Mouse (Mus musculus) gastrocnemius, postnatal 25 days (tissue): ENCODE measurements around the gene Grin3a. TPM values are rescaled to one million over a fixed set of nuclear protein-coding genes. Genes with fewer than 3 reads are reported as not detected.

Source experiments
- DNase-seq: peaks from one replicate; pipeline ENCODE4 v3.0.0; 2022
- long read RNA-seq, 2 experiments: library from polyadenylated mRNA; stranded (forward); transcript quantifications; one replicate each; pipeline ENCODE4 v2.0.0; 2021
- total RNA-seq, 2 experiments: library from RNA; stranded (reverse); gene quantifications; 1 replicate in 1 of 2; 2 replicates in 1 of 2; pipeline ENCODE4 v1.2.3; 2021

The Grin3a gene
- under 1 TPM; 0.13 to 0.18 TPM for total RNA-seq
- long read RNA-seq, experiment 1 = 0 reads
- long read RNA-seq, experiment 2 = 0 reads

DNA sequence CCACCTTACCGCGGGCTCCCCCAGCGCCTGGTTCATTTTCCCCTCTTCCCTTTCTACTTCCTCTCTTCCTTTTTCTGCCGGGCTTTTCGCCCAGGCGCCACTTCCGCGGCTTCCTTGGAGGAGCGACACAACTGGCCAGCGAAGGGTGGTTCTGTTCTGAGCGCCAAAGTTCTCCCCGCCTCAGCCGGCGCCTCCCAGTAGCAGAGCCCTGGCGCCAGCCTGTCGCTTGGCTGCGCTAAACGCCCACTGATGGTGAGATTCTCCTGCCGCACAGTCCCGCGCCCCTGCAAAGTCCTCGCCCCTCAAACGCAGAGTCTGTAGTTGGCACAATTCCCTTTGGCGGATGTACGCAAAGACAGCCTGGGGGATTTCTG lies at the start of gene Grin3a:
Gene Grin3a, minus strand, starts transcription at position 133 of the 374 bp plus-strand sequence.
- DNase-seq = peak; percentile 35

DNA sequence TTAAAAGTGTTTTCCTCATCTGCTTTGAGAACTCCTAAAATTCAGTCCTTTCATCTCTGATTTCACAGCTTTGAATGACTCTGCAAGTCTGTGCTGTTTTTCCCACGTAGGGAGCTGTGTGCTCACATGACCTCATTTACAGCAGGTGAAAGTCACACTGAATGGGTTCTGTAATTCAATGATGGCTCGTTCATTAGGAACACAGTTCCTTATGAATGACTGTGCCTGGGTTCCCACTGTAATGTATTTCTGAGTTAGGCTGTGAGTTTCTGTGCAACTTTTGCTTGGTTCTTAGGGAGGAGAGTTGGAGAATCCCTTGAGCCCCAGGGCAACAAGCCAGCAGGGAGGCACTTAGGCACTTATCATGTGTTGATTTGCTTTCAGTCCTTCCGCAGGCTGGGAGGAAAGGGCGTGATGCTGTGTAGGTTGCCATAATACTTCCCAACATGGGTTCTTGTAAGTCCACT lies 46.3 kb upstream of the Grin3a start:
- DNase-seq = no peak

DNA sequence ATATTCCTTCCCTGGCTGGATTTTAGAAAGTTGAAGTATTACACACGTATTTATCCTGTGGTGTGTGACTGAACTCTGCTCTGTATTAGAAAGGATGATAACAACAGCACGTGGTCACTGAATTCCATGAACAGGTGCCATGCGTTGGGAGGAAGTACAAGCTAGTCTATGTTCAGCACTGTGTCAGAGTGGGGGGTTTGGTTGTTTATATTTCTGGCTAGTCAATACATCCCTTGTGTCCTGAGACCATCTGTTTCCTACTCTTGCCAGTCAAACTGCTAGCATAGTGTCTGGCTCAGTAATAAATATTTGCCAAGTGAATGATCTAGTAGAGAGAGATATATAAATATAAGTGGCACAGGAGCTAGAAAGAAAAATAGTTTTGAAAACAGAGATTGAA lies 31.5 kb upstream of the Grin3a start:
- no peak for DNase-seq

DNA sequence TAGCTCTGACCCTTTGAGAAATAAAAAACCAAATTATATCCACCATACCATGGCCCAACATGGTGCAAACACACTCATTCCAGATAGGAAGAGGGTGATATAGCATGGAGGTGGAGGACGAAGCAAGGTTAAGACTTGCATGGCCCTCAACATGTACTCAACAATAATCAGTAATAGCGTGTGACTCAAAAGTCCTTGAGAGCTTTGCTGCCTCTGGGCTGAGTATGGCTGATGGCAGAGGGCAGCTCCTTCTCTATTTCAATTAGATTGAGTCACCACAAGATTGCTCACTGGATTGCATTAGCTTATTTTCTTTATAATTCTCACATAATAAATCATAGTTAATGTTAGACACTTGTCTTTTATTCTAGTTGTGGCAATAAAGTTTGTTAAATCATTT lies 15.1 kb upstream of the Grin3a start:
- DNase-seq = no peak

DNA sequence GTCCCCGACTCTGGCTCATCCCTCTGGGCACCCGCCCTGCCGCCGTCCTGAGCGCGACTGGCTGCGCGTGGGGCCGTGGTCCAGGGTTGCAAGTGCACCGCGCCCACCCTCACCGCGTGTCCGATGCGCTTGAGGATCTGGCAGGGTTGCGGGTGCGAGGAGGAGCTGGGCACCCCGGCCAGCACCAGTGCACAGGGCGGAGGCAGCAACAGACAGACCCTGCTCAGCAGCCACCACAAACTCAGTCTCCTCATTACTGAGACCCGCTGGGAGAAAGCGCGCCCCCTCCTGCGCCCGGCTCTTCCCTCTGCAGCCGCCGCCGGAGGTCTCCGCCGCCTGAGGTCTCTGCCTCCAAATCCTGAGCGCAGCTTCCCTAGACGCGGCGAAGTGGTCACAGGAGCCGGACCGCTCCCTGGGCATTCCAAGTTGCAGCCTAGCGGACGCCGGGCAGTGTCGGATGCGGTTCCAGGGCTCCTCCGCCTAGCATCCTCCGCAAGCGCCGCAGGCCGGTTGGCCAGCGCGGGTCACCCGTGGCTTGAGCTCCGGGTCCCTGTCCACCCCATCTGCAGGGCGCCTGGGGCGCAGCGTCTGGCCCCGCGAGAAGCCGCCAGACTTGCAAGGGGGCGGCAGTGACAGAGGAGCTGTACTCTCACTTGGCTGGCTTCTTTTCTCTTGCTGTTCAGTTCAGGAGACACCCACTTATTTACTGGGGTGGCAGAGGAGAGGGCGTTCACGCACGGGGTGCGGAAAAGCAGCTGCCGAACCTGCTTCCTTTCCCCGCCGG lies 524 bp downstream of the Grin3a start:
- DNase-seq = no peak

DNA sequence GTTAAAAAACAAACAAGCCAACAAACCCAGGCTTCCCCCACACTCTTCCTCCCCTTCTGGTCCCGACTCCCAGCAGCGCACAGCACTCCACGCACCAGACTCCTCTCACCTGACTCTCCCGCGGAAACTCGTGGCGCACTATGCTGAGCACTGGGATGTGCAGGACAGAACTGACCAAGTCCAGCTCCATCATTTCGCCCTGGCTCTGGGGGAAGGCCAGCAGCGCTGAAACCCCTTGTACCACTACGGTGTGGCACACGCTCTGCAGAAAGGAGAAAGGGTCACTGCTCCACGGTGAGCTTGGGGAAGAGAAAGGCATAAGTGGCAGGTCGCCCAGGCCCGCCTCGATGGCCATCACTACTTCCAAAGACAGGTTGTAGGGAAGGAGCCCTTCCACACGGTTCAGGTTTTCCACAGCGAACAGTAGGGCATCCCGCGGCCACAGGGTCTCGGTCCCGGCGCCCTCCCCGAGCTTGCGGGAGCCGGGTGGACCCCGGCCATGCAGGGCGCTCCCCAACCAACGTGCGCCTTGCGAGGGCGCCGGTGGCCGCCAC lies 1.2 kb downstream of the Grin3a start:
- no peak for DNase-seq

DNA sequence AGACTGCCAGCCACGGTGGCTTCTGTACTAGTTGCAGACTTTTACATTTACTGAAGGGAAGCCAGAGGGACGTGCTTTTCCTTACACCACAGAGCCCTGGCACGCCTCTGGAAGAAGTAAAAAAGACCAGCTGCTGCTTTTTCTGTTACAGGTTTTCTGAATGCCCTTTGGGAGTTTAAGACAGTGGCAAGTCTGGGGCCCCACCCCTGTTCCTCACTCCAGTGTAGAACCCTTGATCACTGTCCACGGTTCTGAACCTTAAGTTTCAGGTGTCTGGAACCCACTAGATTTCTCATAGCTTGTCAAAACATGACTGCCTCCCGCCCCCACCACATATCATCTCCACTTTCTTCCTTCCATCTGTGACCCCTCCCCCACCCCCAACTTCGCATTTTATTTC lies 1.8 kb downstream of the Grin3a start:
- no peak for DNase-seq

DNA sequence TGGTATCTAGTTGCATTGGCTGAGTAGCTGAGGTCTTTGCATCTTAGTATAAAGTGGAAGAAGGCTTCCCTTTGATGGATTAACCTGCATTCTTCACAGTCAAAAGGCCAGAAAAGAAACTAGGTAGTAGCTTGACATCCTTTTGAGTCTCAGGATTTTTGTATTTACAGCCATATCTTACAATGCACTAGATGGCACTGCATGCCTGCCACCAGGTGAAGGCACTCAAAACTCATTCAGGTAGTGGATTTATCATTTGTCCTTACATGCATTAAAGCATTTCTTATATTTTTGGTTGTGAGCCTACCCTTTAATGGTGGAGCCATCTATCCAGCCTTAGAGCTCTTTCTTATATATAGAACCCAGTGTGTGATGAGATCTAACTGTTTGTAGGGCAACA lies 13.5 kb downstream of the Grin3a start:
- no peak for DNase-seq

DNA sequence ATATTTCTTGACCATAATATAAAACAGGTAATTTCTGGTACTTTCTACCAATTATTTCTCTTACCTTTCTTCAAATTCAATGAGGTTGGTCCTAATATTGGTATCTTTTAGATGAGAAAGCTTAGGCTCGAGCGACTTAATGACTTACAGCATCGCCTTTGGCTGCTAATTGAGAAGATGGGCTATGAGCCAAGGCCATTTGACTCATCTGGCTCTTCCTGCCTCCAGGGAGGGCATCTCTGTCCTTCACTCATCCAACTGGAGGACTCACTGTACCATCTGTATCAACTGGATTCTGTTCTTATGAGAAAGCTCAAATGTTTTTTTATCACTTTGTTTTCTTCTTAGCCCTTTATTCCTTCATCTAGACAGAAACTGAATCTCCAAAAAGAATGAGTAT lies 31.7 kb downstream of the Grin3a start:
- DNase-seq = no peak

DNA sequence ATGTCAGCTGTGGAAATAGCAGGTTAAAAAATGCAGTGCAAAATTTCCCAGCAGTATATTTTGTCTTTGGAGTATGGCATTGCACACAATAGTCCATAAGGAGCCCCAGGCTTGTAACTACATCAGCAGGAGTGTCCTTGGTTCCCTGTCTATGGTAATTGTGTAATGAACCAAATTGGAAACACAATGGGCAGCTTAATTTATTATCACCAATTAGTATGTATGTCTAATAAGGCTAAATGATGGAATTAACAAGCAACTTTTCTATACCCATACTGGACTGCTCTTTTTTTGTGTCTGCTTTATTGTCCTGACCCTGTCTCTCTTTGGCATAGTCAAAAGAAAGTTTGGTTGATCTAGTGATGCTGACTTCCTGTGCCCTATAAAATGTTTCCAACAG lies 38.8 kb downstream of the Grin3a start:
- DNase-seq = no peak

DNA sequence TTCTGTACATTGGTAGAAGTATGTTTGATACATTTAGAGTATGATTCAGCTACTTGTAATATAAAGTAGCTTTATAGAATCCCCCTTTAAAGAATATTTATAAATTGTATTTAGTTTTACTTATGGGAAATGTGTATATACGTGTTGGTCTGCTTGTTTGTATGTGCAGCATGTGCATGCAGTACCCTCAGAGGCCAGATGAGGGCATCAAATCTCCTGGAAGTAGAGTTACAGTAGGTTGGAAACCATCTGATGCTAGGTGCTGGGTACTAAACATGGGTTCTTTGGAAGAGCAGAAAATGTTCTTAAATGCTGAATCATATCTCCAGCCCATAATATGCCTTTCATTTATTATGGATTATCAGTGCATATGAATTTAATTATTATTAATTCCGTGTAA lies 46.2 kb downstream of the Grin3a start:
- no peak for DNase-seq

DNA sequence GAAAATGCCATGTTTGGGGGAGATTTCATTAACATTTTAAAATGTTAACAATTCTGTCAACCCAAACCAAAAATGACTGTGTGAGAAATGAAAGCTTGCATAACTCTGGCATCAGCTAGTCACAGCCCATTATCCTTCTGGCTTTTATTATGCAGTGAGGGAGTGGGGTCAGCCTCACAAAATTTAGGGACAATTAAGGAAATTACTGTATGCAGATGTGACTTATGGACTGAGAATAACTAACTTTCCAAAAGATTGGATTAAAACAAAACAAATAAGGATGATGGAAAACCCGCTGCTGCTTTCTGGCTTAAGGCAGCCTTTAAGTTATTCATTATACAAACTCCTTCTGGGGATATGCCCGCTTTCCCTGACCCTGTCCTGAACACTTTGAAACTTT lies 56.6 kb downstream of the Grin3a start:
- DNase-seq = no peak

DNA sequence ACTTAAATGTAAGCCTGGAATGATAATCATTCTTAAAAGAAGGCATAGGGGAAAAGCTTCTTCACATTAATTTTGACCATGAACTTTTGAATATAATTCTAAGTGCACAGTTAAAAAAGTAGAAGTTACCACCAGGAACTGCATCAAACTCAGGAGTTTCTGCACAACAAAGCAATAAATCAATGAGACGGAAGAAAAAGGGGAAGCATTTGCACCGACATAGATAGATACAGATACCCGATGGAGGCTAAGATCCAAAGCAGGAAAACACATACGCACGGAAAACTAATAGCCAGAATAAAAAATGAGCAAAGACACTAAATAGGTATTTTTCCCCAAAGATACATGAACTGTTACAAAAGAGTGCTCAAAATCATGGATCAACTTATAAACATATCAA lies 102.7 kb downstream of the Grin3a start:
- DNase-seq = no peak

DNA sequence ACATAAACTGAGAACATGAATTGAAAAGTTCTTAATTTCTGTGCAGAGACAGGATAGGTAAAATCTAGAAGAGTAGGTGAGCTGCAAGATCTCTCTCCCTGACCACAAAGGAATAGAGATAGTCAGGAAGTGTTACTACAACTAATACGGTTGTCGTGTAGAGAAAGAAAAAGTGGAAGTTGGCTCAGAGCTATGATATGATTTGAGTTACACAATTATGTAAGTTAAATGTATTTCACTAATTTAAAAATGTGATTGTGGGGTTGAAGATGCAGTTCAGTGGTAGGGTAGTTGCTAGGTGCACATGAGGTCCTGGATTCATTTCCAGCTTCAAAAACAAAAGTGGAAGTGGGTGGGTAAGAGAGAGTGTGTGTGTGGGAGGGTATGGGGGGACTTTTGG lies 103.6 kb downstream of the Grin3a start:
- DNase-seq = no peak

DNA sequence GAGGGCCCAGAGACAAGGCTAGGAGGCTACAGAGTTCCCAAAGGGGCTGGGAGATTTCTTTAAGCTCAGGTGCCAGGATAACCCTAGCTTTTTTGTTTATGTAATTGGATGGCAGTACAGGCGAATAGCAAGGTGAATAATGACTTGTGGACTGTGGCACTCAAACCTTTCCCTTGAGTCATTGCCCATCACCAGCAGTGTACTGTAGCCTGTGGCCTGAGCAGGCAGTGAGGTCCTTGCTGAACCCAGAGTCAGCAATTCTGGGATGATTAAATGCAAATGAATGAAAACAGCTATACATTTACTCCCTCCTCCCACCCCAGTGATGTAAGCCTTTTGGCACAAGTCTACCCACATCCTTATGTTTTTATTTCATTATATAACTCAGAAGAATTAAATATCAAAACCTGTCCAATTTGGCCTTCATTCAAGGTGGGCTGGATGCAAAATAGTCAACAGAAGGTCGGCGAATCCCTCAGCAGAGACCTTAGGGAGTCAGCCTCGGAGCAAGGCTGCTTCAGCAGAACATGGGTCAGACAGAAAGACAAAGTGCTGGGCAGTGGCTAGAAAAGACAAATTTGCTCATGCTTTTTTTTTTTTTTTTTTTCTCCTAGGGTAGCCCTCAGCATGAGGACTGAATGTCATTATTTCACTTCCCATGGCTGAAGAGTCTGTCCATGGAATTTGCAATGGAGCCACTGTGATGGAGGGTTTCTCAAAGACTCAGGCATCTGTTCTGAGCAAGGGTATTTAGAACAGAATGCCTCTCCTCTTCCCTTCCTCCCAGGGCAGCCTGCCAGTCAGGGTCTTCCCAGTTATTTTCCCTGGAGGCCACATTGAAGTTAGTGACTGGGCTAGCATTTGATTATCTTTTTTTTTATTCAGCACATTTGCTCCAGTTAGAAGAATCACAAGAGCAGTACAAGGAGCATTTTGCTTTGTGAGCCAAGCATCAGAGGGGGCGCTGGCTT lies 104.5 kb downstream of the Grin3a start:
- DNase-seq = no peak

DNA sequence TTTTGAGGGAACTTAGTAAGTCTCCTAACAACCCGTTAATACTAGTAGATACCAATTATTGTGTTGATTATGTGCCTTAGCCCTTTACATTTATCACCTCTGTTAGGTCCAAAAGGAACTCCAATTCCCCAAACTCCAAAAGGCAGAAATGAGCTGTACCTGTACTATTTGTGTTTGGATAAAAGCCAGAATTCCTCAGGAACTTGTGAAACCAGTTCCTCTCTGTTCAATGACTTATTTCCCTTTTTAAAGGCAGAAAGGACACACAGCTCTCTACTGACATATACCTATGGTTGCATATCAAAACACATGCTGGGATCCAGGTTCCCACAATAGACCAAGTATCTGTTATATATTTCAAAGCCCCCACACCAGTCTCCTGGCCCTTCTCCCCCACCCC lies 106.0 kb downstream of the Grin3a start:
- no peak for DNase-seq

DNA sequence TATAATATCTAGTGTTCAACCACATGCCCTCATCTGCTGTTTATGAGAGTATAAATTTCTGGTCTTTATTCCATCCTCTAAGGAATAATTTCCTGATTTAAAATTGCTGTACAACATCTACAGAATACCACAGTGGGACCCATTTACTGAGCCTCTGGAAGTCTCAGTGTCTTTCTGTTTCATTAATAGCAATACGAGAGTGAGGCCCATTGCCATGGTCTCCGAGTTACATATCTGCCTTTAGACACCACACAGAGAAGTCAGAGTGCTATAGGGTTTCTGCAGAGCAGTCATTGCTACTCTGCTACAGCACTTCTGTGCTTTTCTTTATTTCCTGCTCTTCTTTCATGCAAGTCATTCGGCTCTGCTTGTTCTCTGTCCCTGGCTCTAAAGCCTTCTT lies 116.2 kb downstream of the Grin3a start:
- DNase-seq = no peak

DNA sequence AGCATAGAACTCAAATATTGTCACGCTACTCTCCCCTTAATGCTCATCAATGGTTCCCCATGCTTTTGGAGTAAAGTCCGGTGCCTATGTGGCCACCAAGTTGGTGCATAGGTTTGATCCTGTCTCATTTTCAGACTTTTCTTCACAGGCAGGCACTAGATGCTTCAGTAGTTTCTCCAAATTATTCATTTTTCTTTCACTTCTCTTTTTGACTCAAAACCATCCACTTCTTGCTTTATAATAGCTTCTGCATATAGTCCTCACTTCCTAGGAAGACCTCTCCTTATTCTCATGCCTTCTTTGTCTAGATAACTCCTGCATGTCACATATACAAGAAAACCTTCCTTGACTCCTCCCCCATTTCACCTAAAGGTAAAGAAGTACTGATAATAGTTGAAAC lies 121.6 kb downstream of the Grin3a start:
- DNase-seq = no peak

DNA sequence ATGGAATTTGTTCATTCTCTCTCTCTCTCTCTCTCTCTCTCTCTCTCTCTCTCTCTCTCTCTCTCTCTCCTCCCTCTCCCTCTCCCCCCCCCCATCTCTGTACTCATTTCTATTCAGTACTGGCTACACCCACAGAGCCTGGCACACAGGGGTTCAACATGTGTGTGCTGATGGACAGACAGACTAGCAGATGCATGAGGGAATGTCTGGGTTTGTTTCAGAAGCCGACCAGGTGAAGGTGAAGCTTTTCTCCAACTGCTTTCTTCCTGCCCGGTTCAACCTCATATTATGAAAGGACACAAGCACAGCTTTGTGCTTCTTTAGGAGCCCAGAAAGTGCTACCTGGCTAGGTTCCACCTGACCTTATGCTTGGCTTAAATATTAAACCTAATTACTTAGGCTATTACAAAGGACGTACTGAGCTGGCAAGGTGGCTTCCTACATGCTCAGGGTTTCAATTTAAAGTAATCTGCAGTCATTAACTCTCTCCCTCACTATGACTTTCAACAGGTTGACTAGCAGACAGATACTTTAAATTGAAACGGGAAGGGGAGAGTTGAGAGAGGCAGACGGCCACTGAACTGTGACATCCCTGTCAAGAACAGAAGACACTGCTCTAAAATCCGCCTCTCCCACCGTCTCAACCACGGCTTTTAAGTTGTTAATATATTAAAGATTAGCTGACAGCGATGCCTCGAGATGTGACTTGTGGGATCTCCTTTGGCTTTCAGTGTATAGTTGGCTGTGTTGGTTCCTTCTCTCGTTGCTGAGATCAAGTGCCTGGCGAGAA lies 153.9 kb downstream of the Grin3a start:
- DNase-seq = no peak

DNA sequence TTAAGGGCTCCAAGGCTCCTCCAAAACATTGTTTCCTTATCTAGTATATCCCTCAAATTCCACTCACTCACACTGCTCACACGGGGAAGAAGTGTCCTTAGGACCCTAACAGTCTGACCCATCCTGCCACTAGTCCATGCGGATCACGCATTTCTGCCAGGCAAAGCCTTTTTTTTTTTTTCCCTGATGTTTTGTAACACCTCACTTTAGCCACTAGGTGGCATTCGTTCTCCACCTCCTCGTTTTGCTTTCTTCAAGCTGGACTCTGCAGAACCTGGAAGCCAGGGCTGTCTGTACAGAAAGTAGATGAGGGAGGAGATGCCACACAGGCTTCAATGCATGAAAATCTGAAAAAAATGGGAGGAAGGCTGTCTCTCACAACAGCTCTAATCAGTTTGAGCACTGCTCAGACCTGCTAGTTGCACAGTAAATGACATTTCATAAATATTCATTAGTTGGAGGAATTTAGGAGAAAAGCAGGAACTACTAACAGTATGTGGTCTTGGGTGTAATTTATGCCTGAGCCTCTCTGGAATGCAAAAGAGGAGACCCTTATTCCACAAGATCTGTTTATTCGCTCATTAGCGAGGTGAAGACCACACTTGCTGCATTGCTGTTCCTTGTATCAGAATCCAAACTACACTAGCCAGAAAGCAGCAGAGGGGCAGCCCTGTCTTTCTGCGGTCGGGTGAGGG lies 156.8 kb downstream of the Grin3a start:
- DNase-seq = no peak

DNA sequence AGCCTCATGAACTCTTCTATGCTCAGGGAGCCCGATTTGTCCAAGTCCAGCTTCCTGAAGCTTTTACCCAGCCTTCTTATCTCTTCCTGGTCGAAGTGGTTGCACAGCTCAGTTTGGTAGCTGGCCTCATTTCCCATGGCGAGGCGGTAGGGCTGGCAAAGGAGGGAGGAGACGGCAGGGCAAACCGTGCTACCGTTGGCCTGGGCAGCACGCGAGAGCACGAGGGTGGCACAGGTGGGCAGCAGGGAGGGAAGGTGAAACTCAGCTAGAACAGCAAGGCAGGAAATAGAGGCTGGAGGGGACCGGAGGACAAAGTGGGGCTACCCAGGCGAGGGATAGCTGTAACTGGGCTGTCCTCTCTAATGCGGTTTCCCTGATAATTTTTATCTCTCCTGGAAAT lies 163.7 kb downstream of the Grin3a start, which contains the start of gene Ppp3r2:
Gene Ppp3r2, minus strand, starts transcription at position 213 of the 400 bp plus-strand sequence.
- DNase-seq = no peak
